Mouse (Mus musculus) left cerebral cortex, postnatal 36 days (tissue): ENCODE data around the gene Lin7b. TPM values are rescaled to one million over a fixed set of nuclear protein-coding genes. Genes with fewer than 3 reads are reported as not detected.
"Not testable (repeated sequence)": the region's sequence is repeated elsewhere in the genome, so short reads cannot be mapped to it uniquely, and the experiment has no call there.

ENCODE experiments used
- DNase-seq, 2 experiments: peaks; one replicate each; pipeline ENCODE4 v3.0.0; 2021 to 2022; ENCODE audit warnings: low spot score in 2 of 2, mixed read lengths in 1 of 2
- intact Hi-C: fragments of 180-260 bp; cut with DNase I; formaldehyde crosslinking; loops from one replicate; pipeline ENCODE4 v1.15.1; 2025
- total RNA-seq, 2 experiments: library from RNA; stranded (reverse); gene quantifications; 2 replicates each; pipeline ENCODE4 v1.2.3; 2021

Gene Lin7b
- total RNA-seq, 2 experiments from 2014 or later = 164 to 189 TPM

GRCm38 (mm10) chr7:45360404-45361125 lies 9.8 kb downstream of the Lin7b start:
- intact Hi-C loops = no loop called here
- peak in 1 of 2 experiments; percentile 34 for DNase-seq

GRCm38 (mm10) chr7:45359081-45359480 lies 11.3 kb downstream of the Lin7b start:
- DNase-seq, intact Hi-C loops: not testable (repeated sequence)

GRCm38 (mm10) chr7:45356087-45356486 lies 14.3 kb downstream of the Lin7b start:
- no peak for DNase-seq
- intact Hi-C loops = no loop called here

- intact Hi-C loops = no loop called here
- DNase-seq = no peak
Observed at GRCm38 (mm10) chr7:45355318-45356020, 14.9 kb downstream of the Lin7b start.

GRCm38 (mm10) chr7:45353041-45353440 lies 17.3 kb downstream of the Lin7b start:
- DNase-seq = no peak
- intact Hi-C loops = no loop called here

- intact Hi-C loops = no loop called here
- DNase-seq = peak in 1 of 2 experiments; percentile 39
Observed at GRCm38 (mm10) chr7:45346905-45347304, 23.5 kb downstream of the Lin7b start.

GRCm38 (mm10) chr7:45343543-45343942 lies 26.8 kb downstream of the Lin7b start:
- intact Hi-C loops = loop anchor here (5.0 kb wide), 1 partner anchor 36 kb away; no protein-coding TSS in a partner anchor
- no peak for DNase-seq

GRCm38 (mm10) chr7:45342081-45342480 lies 28.3 kb downstream of the Lin7b start:
- intact Hi-C loops = loop anchor here (5.0 kb wide), 1 partner anchor 35 kb away; no protein-coding TSS in a partner anchor
- DNase-seq = no peak

GRCm38 (mm10) chr7:45341303-45341702 lies 29.1 kb downstream of the Lin7b start:
- DNase-seq = peak; percentile 76 to 78
- intact Hi-C loops = loop anchor here (5.0 kb wide), 1 partner anchor 34 kb away; no protein-coding TSS in a partner anchor

- intact Hi-C loops = loop anchor here (5.0 kb wide), 1 partner anchor 33 kb away; no protein-coding TSS in a partner anchor
- DNase-seq = no peak
Observed at GRCm38 (mm10) chr7:45340669-45341068, 29.7 kb downstream of the Lin7b start.

- intact Hi-C loops = loop anchor here (5.0 kb wide), 1 partner anchor 33 kb away; no protein-coding TSS in a partner anchor
- no peak for DNase-seq
Observed at GRCm38 (mm10) chr7:45340066-45340442, 30.3 kb downstream of the Lin7b start.

GRCm38 (mm10) chr7:45339410-45340065 lies 30.8 kb downstream of the Lin7b start:
- DNase-seq = peak in 1 of 2 experiments; percentile 45
- intact Hi-C loops = loop anchor here (5.0 kb wide), 1 partner anchor 32 kb away; no protein-coding TSS in a partner anchor

GRCm38 (mm10) chr7:45338161-45338911 lies 32.0 kb downstream of the Lin7b start:
- peak in 1 of 2 experiments; percentile 43 for DNase-seq
- intact Hi-C loops = no loop called here

GRCm38 (mm10) chr7:45337469-45337868 lies 32.9 kb downstream of the Lin7b start:
- intact Hi-C loops = no loop called here
- no peak for DNase-seq

GRCm38 (mm10) chr7:45336319-45336718 lies 34.1 kb downstream of the Lin7b start:
- intact Hi-C loops = no loop called here
- DNase-seq = no peak

- intact Hi-C loops = no loop called here
- DNase-seq = no peak
Observed at GRCm38 (mm10) chr7:45335056-45335455, 35.3 kb downstream of the Lin7b start, which contains the start of gene Hrc. TSS of gene Hrc (plus strand) at chr7:45335290.

- intact Hi-C loops = no loop called here
- no peak for DNase-seq
Observed at GRCm38 (mm10) chr7:45334605-45335004, 35.8 kb downstream of the Lin7b start.

GRCm38 (mm10) chr7:45333431-45333982 lies 36.9 kb downstream of the Lin7b start, which contains the start of gene Trpm4:
TSS of gene Trpm4 (minus strand) at chr7:45333780.
- peak; percentile 77 to 81 for DNase-seq
- intact Hi-C loops = no loop called here
